Mouse (Mus musculus): ENCODE results near the gene Atg13. TPM values are rescaled to one million over a fixed set of nuclear protein-coding genes. Genes with fewer than 3 reads are reported as not detected.

Atg13 gene
- 28.3 and 32.0 TPM in 2 replicates for polyA plus RNA-seq (2014; fragmentation: Nextera tagmentation; extraction: Ambion mirVana)

DNA sequence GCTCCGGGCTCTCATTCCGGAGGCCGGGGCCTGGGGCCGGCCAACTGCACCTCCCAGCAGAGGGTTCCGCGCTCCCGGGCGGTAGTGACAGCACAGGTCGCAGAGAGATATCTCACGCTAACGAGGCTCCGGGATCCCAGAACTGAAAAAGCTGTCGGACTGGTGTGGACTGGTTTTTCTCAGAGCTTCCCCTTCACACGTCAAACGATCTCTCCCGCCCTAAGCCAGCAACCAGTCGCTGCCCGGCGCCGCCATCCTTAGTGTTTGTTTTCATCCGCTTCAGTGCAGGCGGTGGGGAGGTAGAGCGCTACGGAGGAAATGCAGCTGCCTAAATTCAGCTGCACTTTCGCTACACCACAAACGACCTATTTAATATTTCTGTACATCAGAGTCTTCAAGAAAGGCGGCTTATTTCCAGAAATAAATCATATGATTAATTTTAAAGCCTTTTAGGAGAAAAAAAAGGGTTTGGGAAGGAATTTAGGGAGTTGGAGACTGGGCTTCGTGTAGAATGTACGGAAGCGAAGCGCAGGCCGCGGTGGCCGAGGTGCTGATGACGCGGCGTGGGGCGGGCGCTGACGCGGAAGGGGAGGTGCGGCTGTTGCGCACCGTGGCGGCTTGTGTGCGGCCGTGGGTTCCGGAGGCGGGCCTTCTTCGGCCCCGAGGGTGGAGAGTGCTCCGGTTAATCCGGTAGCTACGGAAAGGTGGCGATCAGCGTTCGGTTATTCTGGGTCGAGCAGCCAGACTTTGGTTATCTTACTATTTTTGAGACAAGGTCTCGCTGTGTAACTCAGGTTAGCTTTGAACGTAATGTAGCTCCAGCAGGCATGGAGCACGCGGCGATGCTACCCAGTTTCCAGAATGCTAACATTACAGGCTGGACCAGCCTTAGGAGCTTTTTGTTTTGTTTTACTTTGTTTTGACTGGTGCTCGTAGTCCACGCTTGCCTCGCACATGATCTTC is at the start of gene Atg13, which contains the start of gene Harbi1:
Atg13 (minus strand) TSS at position 305 of the 963 bp plus-strand sequence.
Harbi1 (plus strand) TSS at position 581 of the 963 bp plus-strand sequence.
- under 1% methylated on average over 66 of the region's 66 CpGs for WGBS
- no peaks in the 10 kb centered on the region for H3K27me3 ChIP-seq (ENCODE audit: control insufficient read depth, insufficient read depth, low read length)
- peak within 1 kb of the TSS; percentile 80 for H3K4me3 ChIP-seq (ENCODE audit: low read depth, low read length)
- DNase-seq (ENCODE audit: low spot score) (peak; percentile 94), ATAC-seq (replicated peaks; ENCODE audit: insufficient number of reproducible peaks, low FRiP score, low TSS enrichment, low read depth) (peak; percentile 96)
- peak within 1 kb of the TSS; percentile 75 for H3K9ac ChIP-seq (replicated peaks; ENCODE audit: low read length)
- H3K9me3 ChIP-seq (replicated peaks; ENCODE audit: control insufficient read depth, low read length), result no peaks in the 10 kb centered on the region
- no peaks in the 10 kb centered on the region; the same call in 1 of the 2 replicates for H3K4me1 ChIP-seq (ENCODE audit: control insufficient read depth, insufficient read depth, low read length)
- no peaks in the 10 kb centered on the region for H3K36me3 ChIP-seq (replicated peaks; ENCODE audit: control insufficient read depth, insufficient read depth, low read depth, low read length)
- peak within 1 kb of the TSS; percentile 25 for H3K27ac ChIP-seq (replicated peaks; ENCODE audit: low read depth, low read length)
- peak within 1 kb of the TSS; percentile 71 for H3K4me2 ChIP-seq (ENCODE audit: low read depth, low read length)

DNA sequence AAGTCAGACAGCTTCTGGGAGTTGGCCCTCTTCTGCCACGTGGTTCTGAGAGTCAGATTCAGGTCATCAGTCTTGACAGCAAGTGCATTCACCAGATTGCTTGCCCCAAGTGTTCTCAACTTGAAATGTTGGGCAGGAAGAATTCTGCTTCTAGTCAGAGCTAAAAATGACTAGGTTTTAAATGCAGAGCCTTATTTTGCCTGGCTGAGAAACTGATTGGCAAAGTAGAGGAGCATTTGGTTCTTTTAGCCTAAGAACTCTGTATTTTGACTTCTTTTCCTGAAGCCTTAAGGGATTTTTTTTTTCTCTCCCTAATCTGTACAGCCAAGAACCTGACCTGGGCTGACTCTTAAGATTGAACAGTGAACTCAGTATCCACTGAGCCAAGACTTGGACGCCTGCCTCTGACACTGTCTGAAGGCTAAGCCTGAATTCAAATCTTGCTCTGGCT is 39.5 kb upstream of the Atg13 start:
- Histone ChIP-seq H3K9me3 (replicated peaks; ENCODE audit: control insufficient read depth, low read length) (no peaks in the 10 kb centered on the region), H3K4me2 (ENCODE audit: low read depth, low read length) (no peak overlapping the region), H3K27ac (replicated peaks; ENCODE audit: low read depth, low read length) (no peak overlapping the region), H3K9ac (replicated peaks; ENCODE audit: low read length) (no peak overlapping the region), H3K4me3 (ENCODE audit: low read depth, low read length) (no peak overlapping the region), H3K27me3 (ENCODE audit: control insufficient read depth, insufficient read depth, low read length) (no peaks in the 10 kb centered on the region), H3K4me1 (ENCODE audit: control insufficient read depth, insufficient read depth, low read length) (no peaks in the 10 kb centered on the region), H3K36me3 (replicated peaks; ENCODE audit: control insufficient read depth, insufficient read depth, low read depth, low read length) (no peaks in the 10 kb centered on the region)
- DNase-seq (ENCODE audit: low spot score) (no peak), ATAC-seq (replicated peaks; ENCODE audit: insufficient number of reproducible peaks, low FRiP score, low TSS enrichment, low read depth) (no peak)
- WGBS, result 68% methylated on average over 2 of the region's 2 CpGs

DNA sequence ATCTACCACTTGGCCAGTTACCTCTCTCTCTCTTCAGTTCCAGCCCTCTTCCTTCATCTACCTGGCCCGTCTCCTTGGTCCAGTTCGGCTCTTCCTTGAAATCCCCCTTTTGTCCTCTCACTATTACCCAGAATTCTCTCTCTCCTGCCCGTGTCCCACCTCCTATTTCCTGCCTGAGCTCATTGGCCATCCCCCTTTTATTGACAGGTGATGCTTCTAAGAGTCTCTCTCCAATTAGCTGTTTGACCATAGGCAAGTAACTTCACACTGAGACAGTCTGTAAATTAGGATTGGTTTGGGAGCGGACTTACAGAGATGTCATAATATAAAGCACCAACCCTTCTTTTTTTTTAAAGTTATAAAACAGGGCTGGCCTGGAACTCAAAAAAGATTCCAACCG is 34.3 kb upstream of the Atg13 start:
- Histone ChIP-seq H3K4me2 (ENCODE audit: low read depth, low read length) (no peak overlapping the region), H3K4me3 (ENCODE audit: low read depth, low read length) (no peak overlapping the region), H3K27ac (replicated peaks; ENCODE audit: low read depth, low read length) (no peak overlapping the region), H3K36me3 (replicated peaks; ENCODE audit: control insufficient read depth, insufficient read depth, low read depth, low read length) (no peaks in the 10 kb centered on the region), H3K9me3 (replicated peaks; ENCODE audit: control insufficient read depth, low read length) (no peaks in the 10 kb centered on the region), H3K4me1 (ENCODE audit: control insufficient read depth, insufficient read depth, low read length) (no peaks in the 10 kb centered on the region), H3K9ac (replicated peaks; ENCODE audit: low read length) (no peak overlapping the region), H3K27me3 (ENCODE audit: control insufficient read depth, insufficient read depth, low read length) (no peaks in the 10 kb centered on the region)
- ATAC-seq (replicated peaks; ENCODE audit: insufficient number of reproducible peaks, low FRiP score, low TSS enrichment, low read depth), result no peak
- WGBS, result 87% methylated on average over 5 of the region's 5 CpGs
- DNase-seq (ENCODE audit: low spot score), result no peak

DNA sequence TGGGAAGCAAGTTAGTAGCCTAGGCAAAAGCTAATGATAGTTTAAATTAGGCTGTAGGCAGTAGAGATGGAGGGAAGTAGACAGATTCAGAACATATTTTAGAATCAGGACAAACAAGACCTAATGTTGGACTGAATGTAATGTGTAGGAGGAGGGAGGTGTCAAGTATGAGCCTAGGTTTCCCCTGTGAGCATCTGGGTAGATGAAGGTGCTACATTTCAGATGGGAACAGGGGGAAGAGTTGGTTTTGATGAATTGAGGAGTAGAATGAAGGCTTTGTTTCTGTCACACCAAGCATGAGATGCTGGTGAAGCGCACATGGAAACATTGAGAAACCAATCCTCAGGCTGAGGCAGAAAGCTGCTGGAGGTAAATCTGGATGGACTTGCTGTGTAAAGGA is 29.2 kb upstream of the Atg13 start:
- H3K9ac ChIP-seq (replicated peaks; ENCODE audit: low read length), result no peak overlapping the region
- DNase-seq (ENCODE audit: low spot score) (no peak), ATAC-seq (replicated peaks; ENCODE audit: insufficient number of reproducible peaks, low FRiP score, low TSS enrichment, low read depth) (no peak)
- H3K9me3 ChIP-seq (replicated peaks; ENCODE audit: control insufficient read depth, low read length), result no peaks in the 10 kb centered on the region
- H3K4me1 ChIP-seq (ENCODE audit: control insufficient read depth, insufficient read depth, low read length), result no peaks in the 10 kb centered on the region
- no peak overlapping the region for H3K4me2 ChIP-seq (ENCODE audit: low read depth, low read length)
- no peak overlapping the region for H3K27ac ChIP-seq (replicated peaks; ENCODE audit: low read depth, low read length)
- 97% methylated on average over 1 of the region's 1 CpGs for WGBS
- H3K27me3 ChIP-seq (ENCODE audit: control insufficient read depth, insufficient read depth, low read length), result no peaks in the 10 kb centered on the region
- no peak overlapping the region for H3K4me3 ChIP-seq (ENCODE audit: low read depth, low read length)
- no peaks in the 10 kb centered on the region for H3K36me3 ChIP-seq (replicated peaks; ENCODE audit: control insufficient read depth, insufficient read depth, low read depth, low read length)

DNA sequence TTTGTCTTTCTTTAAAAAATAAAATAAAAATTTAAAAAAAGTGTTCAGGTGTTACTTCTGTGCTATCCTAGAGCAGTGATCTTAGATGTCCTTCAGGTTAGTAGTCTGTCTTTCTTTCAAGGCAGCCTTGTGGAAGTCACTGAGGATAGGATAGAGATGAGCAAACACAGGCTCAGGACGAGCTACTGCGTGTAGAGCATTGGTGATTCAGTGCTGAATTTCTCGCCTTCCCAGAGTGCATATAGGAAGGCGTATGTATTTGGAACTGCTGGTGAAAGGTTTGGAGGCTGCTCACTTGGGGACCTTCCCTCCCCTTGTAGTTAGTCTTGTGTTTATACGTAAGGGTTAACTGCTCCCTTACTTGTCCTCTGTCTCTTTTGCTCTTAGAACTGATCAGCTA is 24.8 kb upstream of the Atg13 start:
- ATAC-seq (replicated peaks; ENCODE audit: insufficient number of reproducible peaks, low FRiP score, low TSS enrichment, low read depth), result no peak
- Histone ChIP-seq H3K9me3 (replicated peaks; ENCODE audit: control insufficient read depth, low read length) (no peaks in the 10 kb centered on the region), H3K4me1 (ENCODE audit: control insufficient read depth, insufficient read depth, low read length) (no peaks in the 10 kb centered on the region), H3K9ac (replicated peaks; ENCODE audit: low read length) (no peak overlapping the region), H3K27me3 (ENCODE audit: control insufficient read depth, insufficient read depth, low read length) (no peaks in the 10 kb centered on the region), H3K36me3 (replicated peaks; ENCODE audit: control insufficient read depth, insufficient read depth, low read depth, low read length) (no peaks in the 10 kb centered on the region), H3K4me2 (ENCODE audit: low read depth, low read length) (no peak overlapping the region), H3K27ac (replicated peaks; ENCODE audit: low read depth, low read length) (no peak overlapping the region), H3K4me3 (ENCODE audit: low read depth, low read length) (no peak overlapping the region)
- no peak for DNase-seq (ENCODE audit: low spot score)
- WGBS, result 93% methylated on average over 5 of the region's 5 CpGs

DNA sequence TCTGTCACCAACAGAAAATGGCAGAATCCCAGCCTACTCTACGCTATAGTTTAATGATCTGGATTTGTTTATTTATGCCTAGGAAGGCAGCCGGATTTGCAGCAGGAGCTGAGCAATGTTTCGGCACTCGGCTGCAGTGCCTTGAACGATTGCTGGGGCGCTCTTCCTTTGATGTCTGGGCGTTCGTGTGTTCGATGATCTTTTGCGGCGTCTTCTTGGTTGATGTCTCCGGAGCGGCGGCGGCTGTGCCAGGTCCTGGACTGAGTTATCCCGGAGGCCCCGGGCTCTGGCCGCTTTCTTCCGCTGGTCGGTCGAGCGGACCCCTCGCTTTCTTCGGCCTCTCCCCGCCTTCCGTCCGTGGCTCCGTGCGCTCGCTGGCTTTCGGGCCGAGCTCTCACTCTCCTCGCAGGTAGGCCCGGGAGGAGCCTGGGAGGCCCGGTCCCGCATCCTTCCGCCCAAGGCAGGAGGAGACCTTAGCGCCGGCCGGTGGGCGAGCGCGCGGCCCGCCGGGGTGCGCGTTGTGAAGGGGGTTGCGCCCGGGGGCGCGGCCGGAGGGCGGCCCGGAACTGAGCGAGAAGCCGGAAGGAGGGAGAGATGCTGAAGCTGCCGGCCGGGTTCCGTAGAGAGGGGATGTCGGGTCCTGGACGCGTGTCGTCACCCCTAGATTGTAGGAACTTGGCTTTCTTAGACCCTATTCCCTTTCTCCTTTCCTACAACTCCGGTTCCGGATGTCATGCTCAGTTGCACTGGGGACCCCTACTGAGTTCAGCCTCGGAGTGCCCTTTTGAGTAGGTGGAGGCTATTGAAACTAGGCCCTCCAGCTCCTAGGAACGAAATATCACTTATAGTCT is 19.8 kb upstream of the Atg13 start, which contains the start of gene Ambra1:
Ambra1 (plus strand) TSS at position 164 of the 851 bp plus-strand sequence.
- peak within 1 kb of the TSS; percentile 88 for H3K4me3 ChIP-seq (ENCODE audit: low read depth, low read length)
- no peaks in the 10 kb centered on the region for H3K36me3 ChIP-seq (replicated peaks; ENCODE audit: control insufficient read depth, insufficient read depth, low read depth, low read length)
- no peaks in the 10 kb centered on the region for H3K27me3 ChIP-seq (ENCODE audit: control insufficient read depth, insufficient read depth, low read length)
- under 1% methylated on average over 68 of the region's 68 CpGs for WGBS
- no peaks in the 10 kb centered on the region for H3K9me3 ChIP-seq (replicated peaks; ENCODE audit: control insufficient read depth, low read length)
- ATAC-seq (replicated peaks; ENCODE audit: insufficient number of reproducible peaks, low FRiP score, low TSS enrichment, low read depth), result peak; percentile 83
- H3K4me1 ChIP-seq (ENCODE audit: control insufficient read depth, insufficient read depth, low read length), result no peaks in the 10 kb centered on the region
- H3K27ac ChIP-seq (replicated peaks; ENCODE audit: low read depth, low read length), result peak within 1 kb of the TSS; percentile 79
- H3K4me2 ChIP-seq (ENCODE audit: low read depth, low read length), result peak within 1 kb of the TSS; percentile 45
- peak; percentile 96 for DNase-seq (ENCODE audit: low spot score)
- H3K9ac ChIP-seq (replicated peaks; ENCODE audit: low read length), result peak within 1 kb of the TSS; percentile 93

DNA sequence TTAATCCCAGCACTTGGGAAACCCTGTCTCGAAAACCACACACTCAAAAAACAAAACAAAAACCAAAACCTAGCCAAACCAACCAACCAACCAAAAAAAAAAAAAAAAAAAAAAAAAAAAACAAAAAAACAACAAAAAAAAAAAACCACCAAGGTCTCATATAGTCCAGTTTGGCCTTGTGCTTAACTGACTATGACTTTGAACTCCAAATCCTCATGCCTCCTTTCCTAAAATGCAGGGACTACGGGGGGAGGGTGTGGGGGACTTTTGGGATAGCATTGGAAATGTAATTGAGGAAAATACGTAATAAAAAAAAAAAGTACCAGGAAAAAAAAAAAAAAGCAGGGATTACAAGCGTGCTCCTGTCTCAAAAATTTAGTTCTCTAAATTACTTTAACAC is 19.2 kb upstream of the Atg13 start:
- no peak for DNase-seq (ENCODE audit: low spot score)
- Histone ChIP-seq H3K9ac (replicated peaks; ENCODE audit: low read length) (no peak overlapping the region), H3K4me3 (ENCODE audit: low read depth, low read length) (peak overlapping the region; percentile 88), H3K27ac (replicated peaks; ENCODE audit: low read depth, low read length) (no peak overlapping the region), H3K4me2 (ENCODE audit: low read depth, low read length) (no peak overlapping the region; the same call in 1 of the 2 replicates), H3K36me3 (replicated peaks; ENCODE audit: control insufficient read depth, insufficient read depth, low read depth, low read length) (no peaks in the 10 kb centered on the region), H3K27me3 (ENCODE audit: control insufficient read depth, insufficient read depth, low read length) (no peaks in the 10 kb centered on the region), H3K4me1 (ENCODE audit: control insufficient read depth, insufficient read depth, low read length) (no peaks in the 10 kb centered on the region), H3K9me3 (replicated peaks; ENCODE audit: control insufficient read depth, low read length) (no peaks in the 10 kb centered on the region)
- no peak for ATAC-seq (replicated peaks; ENCODE audit: insufficient number of reproducible peaks, low FRiP score, low TSS enrichment, low read depth)
- WGBS, result 19% methylated on average over 4 of the region's 4 CpGs

Measured in embryonic facial prominence, embryonic 11.5 days (tissue).